Mouse (Mus musculus) central nervous system, embryonic 11.5 days (tissue): ENCODE data around the gene Cd247. TPM values are rescaled to one million over a fixed set of nuclear protein-coding genes. Genes with fewer than 3 reads are reported as not detected.

Source experiments
- polyA plus RNA-seq: library from polyadenylated mRNA; depleted of rRNA; stranded (reverse); fragments of >200 nt; gene quantifications from 2 replicates; pipeline ENCODE4 v1.2.3, GENCODE M21; 2012; rRNA removed

The Cd247 gene
- 0.94 and 0.96 TPM in 2 replicates for polyA plus RNA-seq

GRCm38 (mm10) chr1:165788511-165788910, at the start of gene Cd247:
Gene Cd247 (plus strand): TSS chr1:165788681.

GRCm38 (mm10) chr1:165763635-165764372, 24.7 kb upstream of the Cd247 start, which contains the start of gene Creg1:
Gene Creg1 (plus strand): TSS chr1:165763746.

Other genes starting within 250 kb of the Cd247 start
- 74.0 and 126 TPM in 2 replicates for gene Mpzl1, start 154.1 kb upstream of the Cd247 start, polyA plus RNA-seq
- 7.4 and 14.3 TPM in 2 replicates for gene Rcsd1, start 78.9 kb upstream of the Cd247 start, polyA plus RNA-seq
- 22.9 and 23.4 TPM in 2 replicates for gene Creg1, start 24.9 kb upstream of the Cd247 start, polyA plus RNA-seq
- gene Pou2f1, start 214.0 kb downstream of the Cd247 start, polyA plus RNA-seq, result 10.0 and 13.7 TPM in 2 replicates